ENCODE assay signal across 10 mouse cellular contexts in the genomic region with DNA sequence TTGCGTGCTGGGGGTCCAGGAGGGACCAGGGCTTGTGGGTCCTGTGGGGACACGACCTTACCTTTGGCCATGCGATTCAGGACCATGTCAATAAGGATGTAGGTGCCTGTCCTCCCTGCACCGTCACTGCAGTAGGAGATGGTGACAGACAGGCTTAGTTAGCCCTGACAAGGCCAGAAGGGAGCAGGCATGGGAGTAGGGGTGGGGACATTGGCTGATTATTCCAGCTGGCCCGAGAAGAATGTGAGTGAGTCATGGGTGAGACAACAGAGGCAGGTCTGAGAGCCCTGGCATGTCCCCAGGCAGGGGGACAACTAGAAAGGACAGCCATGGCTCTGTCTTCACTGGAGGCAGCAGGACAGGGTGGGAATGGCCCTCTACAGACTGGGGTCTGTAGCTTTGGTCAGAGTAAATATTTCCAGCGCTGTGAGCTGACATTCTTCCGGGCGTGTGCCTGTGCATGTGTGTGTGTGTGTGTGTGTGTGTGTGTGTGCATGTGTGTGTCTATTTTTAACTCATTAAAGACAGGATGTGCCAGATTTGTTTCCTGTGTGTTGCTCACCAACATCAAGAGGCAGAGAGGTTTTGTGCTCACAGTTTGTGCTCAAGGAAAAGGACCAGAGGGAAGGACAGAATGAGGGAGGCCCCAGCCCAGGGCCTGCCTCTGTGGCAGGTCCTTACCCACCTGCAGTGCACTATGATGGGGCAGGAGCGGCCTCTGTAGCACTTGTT. TPM values are rescaled to one million over a fixed set of nuclear protein-coding genes. Genes with fewer than 3 reads are reported as not detected.
DNase-seq lines count a peak whose midpoint lies in the region; ATAC-seq lines count a peak whose summit lies in the region.
"Had no signal": no experiment of that assay in that cellular context is flagged by ENCODE, and none has a peak within 500 bp of the region (broad histone marks: within the 10 kb centered on the region; RNA-seq: fewer than 3 reads in every experiment).

No protein-coding gene starts in this region.

- H3K27ac ChIP-seq in forebrain, embryonic 11.5 days (ENCODE audit: low read depth, low read length): no peak overlapping the region
- H3K27ac ChIP-seq in forebrain, embryonic 15.5 days (replicated peaks): no peak overlapping the region
- H3K27ac ChIP-seq in heart, embryonic 13.5 days (replicated peaks): peak overlapping the region; percentile 96

- no peak overlapping the region for H3K4me2 ChIP-seq in forebrain, embryonic 11.5 days (ENCODE audit: low read depth, low read length, severe bottlenecking)
- H3K4me2 ChIP-seq in forebrain, embryonic 15.5 days (replicated peaks): no peak overlapping the region
- peak overlapping the region; percentile 28 for H3K4me2 ChIP-seq in heart, embryonic 13.5 days

- DNase-seq in forebrain, embryonic 11.5 days (ENCODE audit: low spot score): no peak
- peak; percentile 33 for DNase-seq in urinary bladder, postnatal 25 days (ENCODE audit: low spot score)
- DNase-seq in urinary bladder, adult 2 months (ENCODE audit: low spot score): no peak
- DNase-seq in lung, adult 18-20 months: peak; percentile 69 to 71
- DNase-seq in left cerebral cortex, adult 11 months (ENCODE audit: low spot score): no peak

- no peaks in the 10 kb centered on the region for H3K9me3 ChIP-seq in forebrain, embryonic 11.5 days (ENCODE audit: control insufficient read depth, low read length)
- H3K9me3 ChIP-seq in forebrain, embryonic 15.5 days: no peaks in the 10 kb centered on the region
- no peaks in the 10 kb centered on the region for H3K9me3 ChIP-seq in heart, embryonic 13.5 days

- H3K36me3 ChIP-seq in forebrain, embryonic 11.5 days (ENCODE audit: control insufficient read depth, insufficient read depth, low read length): no peaks in the 10 kb centered on the region
- H3K36me3 ChIP-seq in forebrain, embryonic 15.5 days: 0 out of 2 replicates have a peak, but pooled peaks cover under 1% of the 10 kb centered on the region
- peaks cover 11% of the 10 kb centered on the region for H3K36me3 ChIP-seq in heart, embryonic 13.5 days

- no peak overlapping the region for H3K4me3 ChIP-seq in forebrain, embryonic 11.5 days (ENCODE audit: low read depth, low read length)
- no peak overlapping the region for H3K4me3 ChIP-seq in forebrain, embryonic 15.5 days
- H3K4me3 ChIP-seq in heart, embryonic 13.5 days: no peak overlapping the region

- WGBS in forebrain, embryonic 11.5 days: 68% methylated on average over 9 of the region's 9 CpGs
- 50% methylated on average over 9 of the region's 9 CpGs for WGBS in forebrain, embryonic 15.5 days
- 28% methylated on average over 9 of the region's 9 CpGs for WGBS in heart, embryonic 13.5 days

- H3K9ac ChIP-seq in forebrain, embryonic 11.5 days (ENCODE audit: low read length): peak overlapping the region; percentile 17; the same call in 1 of the 2 replicates
- H3K9ac ChIP-seq in forebrain, embryonic 15.5 days (replicated peaks): no peak overlapping the region
- peak overlapping the region; percentile 72 for H3K9ac ChIP-seq in heart, embryonic 13.5 days

- peaks cover 2% of the 10 kb centered on the region; the same call in 1 of the 2 replicates for H3K27me3 ChIP-seq in forebrain, embryonic 11.5 days (ENCODE audit: control insufficient read depth, insufficient read depth, low read length)
- H3K27me3 ChIP-seq in forebrain, embryonic 15.5 days: no peaks in the 10 kb centered on the region
- peaks cover 11% of the 10 kb centered on the region for H3K27me3 ChIP-seq in heart, embryonic 13.5 days (replicated peaks)

- ATAC-seq in forebrain, embryonic 11.5 days (replicated peaks; ENCODE audit: low FRiP score): no peak
- no peak for ATAC-seq in forebrain, embryonic 15.5 days (replicated peaks)
- peak; percentile 39; the same call in 1 of the 2 replicates for ATAC-seq in heart, embryonic 13.5 days (ENCODE audit: extremely low read depth, insufficient number of reproducible peaks, low FRiP score, low TSS enrichment)
- no peak for ATAC-seq in monocyte, adult 5-6 weeks (replicated peaks; ENCODE audit: insufficient number of reproducible peaks, low FRiP score, low TSS enrichment, poor library complexity, severe bottlenecking)

- H3K4me1 ChIP-seq in forebrain, embryonic 11.5 days (replicated peaks; ENCODE audit: control insufficient read depth, insufficient read depth, low read length): no peaks in the 10 kb centered on the region
- H3K4me1 ChIP-seq in forebrain, embryonic 15.5 days: peaks cover 29% of the 10 kb centered on the region
- H3K4me1 ChIP-seq in heart, embryonic 13.5 days: peaks cover 40% of the 10 kb centered on the region

RNA-seq across cellular contexts. Expression of a gene that starts 12.0 kb away (rescaled TPM):
- polyA plus RNA-seq in forebrain, embryonic 11.5 days (2014; fragmentation: Nextera tagmentation; extraction: Ambion mirVana): 22.2 and 22.6 TPM in 2 replicates
- 53.0 and 54.0 TPM in 2 replicates for polyA plus RNA-seq in forebrain, embryonic 15.5 days (2015; fragmentation: Nextera tagmentation; extraction: Ambion mirVana)
- polyA plus RNA-seq in urinary bladder, adult 2 months (2012; rRNA removed): 34.6 and 37.8 TPM in 2 replicates
- 30.5 and 32.6 TPM in 2 replicates for polyA plus RNA-seq in heart, embryonic 13.5 days (2015; fragmentation: Nextera tagmentation; extraction: Ambion mirVana)
- total RNA-seq in monocyte, adult 5-6 weeks (2017): 22.6 to 64.3 TPM (median 30.7 TPM) in 3 replicates

RNA-seq across cellular contexts. Expression of a gene that starts 16.1 kb away (rescaled TPM):
- polyA plus RNA-seq in forebrain, embryonic 11.5 days (2014; fragmentation: Nextera tagmentation; extraction: Ambion mirVana): 3.7 and 4.3 TPM in 2 replicates
- polyA plus RNA-seq in forebrain, embryonic 15.5 days (2015; fragmentation: Nextera tagmentation; extraction: Ambion mirVana): 6.9 and 8.7 TPM in 2 replicates
- polyA plus RNA-seq in urinary bladder, adult 2 months (2012; rRNA removed): 0.40 and 0.65 TPM in 2 replicates
- polyA plus RNA-seq in heart, embryonic 13.5 days (2015; fragmentation: Nextera tagmentation; extraction: Ambion mirVana): 0.40 and 0.87 TPM in 2 replicates
- not detected in 3 replicates for total RNA-seq in monocyte, adult 5-6 weeks (2017)

RNA-seq across cellular contexts. Expression of a gene that starts 16.3 kb away (rescaled TPM):
- not detected in 2 replicates for polyA plus RNA-seq in forebrain, embryonic 11.5 days (2014; fragmentation: Nextera tagmentation; extraction: Ambion mirVana)
- not detected in 2 replicates for polyA plus RNA-seq in forebrain, embryonic 15.5 days (2015; fragmentation: Nextera tagmentation; extraction: Ambion mirVana)
- polyA plus RNA-seq in urinary bladder, adult 2 months (2012; rRNA removed): not detected in 2 replicates
- not detected in 2 replicates for polyA plus RNA-seq in heart, embryonic 13.5 days (2015; fragmentation: Nextera tagmentation; extraction: Ambion mirVana)
- total RNA-seq in monocyte, adult 5-6 weeks (2017): not detected in 3 replicates
- total RNA-seq: ES-E14; gastrocnemius, postnatal 36 days had no signal

RNA-seq across cellular contexts. Expression of a gene that starts 28.5 kb away (rescaled TPM):
- polyA plus RNA-seq in forebrain, embryonic 11.5 days (2014; fragmentation: Nextera tagmentation; extraction: Ambion mirVana): 11.4 and 12.9 TPM in 2 replicates
- 14.9 and 19.5 TPM in 2 replicates for polyA plus RNA-seq in forebrain, embryonic 15.5 days (2015; fragmentation: Nextera tagmentation; extraction: Ambion mirVana)
- polyA plus RNA-seq in urinary bladder, adult 2 months (2012; rRNA removed): 29.2 and 60.9 TPM in 2 replicates
- polyA plus RNA-seq in heart, embryonic 13.5 days (2015; fragmentation: Nextera tagmentation; extraction: Ambion mirVana): 43.3 and 45.1 TPM in 2 replicates
- 55.7 to 63.9 TPM (median 58.5 TPM) in 3 replicates for total RNA-seq in monocyte, adult 5-6 weeks (2017)

RNA-seq across cellular contexts. Expression of a gene that starts 30.0 kb away (rescaled TPM):
- polyA plus RNA-seq in forebrain, embryonic 11.5 days (2014; fragmentation: Nextera tagmentation; extraction: Ambion mirVana): 14.9 and 15.8 TPM in 2 replicates
- polyA plus RNA-seq in forebrain, embryonic 15.5 days (2015; fragmentation: Nextera tagmentation; extraction: Ambion mirVana): 38.6 and 51.0 TPM in 2 replicates
- polyA plus RNA-seq in urinary bladder, adult 2 months (2012; rRNA removed): 0.31 and 0.52 TPM in 2 replicates
- polyA plus RNA-seq in heart, embryonic 13.5 days (2015; fragmentation: Nextera tagmentation; extraction: Ambion mirVana): 0.75 TPM in 1 of 2 replicates, not detected in the other
- total RNA-seq in monocyte, adult 5-6 weeks (2017): not detected in 3 replicates
- total RNA-seq: ES-E14; gastrocnemius, postnatal 36 days had no signal

Comparison
In these comparisons a context has a peak if more than half of its experiments do, and no peak if none do; other contexts are left out.
1. DNase-seq: peak in urinary bladder, postnatal 25 days (single experiment) and lung, adult 18-20 months (2 of 2); none in forebrain, embryonic 11.5 days (single experiment), urinary bladder, adult 2 months (single experiment) and left cerebral cortex, adult 11 months (single experiment).